Mouse (Mus musculus) gonadal fat pad, adult 2 months (tissue): ENCODE data around the gene Klrk1. TPM values are rescaled to one million over a fixed set of nuclear protein-coding genes. Genes with fewer than 3 reads are reported as not detected.
"Not testable (repeated sequence)": the region's sequence is repeated elsewhere in the genome, so short reads cannot be mapped to it uniquely, and the experiment has no call there.

Source experiments
- DNase-seq: peaks from one replicate; pipeline ENCODE4 v3.0.0-alpha.2; 2012; ENCODE audit warnings: low read depth
- polyA plus RNA-seq: library from polyadenylated mRNA; depleted of rRNA; stranded (reverse); fragments of >200 nt; gene quantifications from 2 replicates; pipeline ENCODE4 v1.2.3, GENCODE M21; 2012; rRNA removed

Gene Klrk1
- polyA plus RNA-seq, result 0.47 and 0.58 TPM in 2 replicates

DNA sequence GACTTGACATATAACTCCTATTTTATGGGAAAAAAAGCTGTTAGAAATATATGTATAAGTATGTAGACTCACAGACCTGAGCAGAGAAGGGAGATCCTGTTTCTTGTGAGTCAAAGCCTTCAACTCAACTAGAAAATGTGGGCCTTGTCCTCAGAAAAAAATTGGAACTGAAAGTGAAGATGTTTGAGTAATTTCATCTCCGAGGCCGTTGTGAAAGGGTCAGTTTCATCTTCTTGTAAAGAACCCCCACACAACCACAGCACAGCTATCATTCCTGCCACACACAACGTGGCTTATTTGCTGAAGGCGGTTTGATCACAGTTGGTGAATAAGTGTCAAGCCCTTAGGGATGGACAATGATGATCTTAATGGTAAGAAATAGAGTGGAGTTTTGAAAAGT is at the start of gene Klrk1:
Klrk1 (minus strand) TSS at position 130 of the 400 bp plus-strand sequence.
- no peak for DNase-seq

DNA sequence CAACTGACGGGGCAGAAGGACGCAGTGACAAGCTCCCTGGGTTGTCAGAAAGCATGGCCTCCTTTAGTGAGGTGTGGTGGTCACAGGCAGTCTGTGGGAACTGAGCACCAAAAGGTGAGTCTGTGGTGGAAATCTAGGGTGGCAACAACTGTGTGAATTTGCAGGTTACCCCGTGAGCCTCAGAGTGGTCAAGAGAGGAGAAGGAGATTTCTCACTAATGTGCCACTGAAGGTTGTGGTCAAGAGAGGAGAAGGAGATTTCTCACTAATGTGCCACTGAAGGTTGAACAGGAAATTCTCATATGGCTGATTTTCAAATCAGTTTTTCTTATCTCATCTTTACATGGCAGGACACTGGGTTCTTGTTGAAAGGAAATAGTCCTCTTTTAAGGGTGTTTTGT is 37.6 kb upstream of the Klrk1 start:
- not testable (repeated sequence) for DNase-seq

DNA sequence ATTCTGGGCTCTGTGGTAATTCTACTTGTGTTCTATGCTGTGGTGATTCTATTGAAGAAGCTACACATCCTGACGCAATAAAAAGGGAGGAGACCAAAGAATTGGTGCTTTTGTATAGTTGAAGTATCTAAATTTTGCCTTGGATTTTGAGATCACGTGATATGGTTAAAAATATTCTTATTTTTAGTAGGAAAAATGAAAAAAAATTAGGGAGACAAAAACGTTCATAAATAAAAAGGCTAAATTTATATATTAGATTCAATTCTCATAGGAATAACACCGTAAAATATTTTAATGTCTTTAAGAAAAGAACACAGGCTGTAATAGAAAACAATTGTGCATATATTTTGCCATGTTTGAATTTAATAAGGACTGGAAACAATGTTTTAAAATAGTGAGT is 36.9 kb upstream of the Klrk1 start, which contains the start of gene Klrc2:
Klrc2 (minus strand) TSS at position 101 of the 400 bp plus-strand sequence.
- DNase-seq, result not testable (repeated sequence)

DNA sequence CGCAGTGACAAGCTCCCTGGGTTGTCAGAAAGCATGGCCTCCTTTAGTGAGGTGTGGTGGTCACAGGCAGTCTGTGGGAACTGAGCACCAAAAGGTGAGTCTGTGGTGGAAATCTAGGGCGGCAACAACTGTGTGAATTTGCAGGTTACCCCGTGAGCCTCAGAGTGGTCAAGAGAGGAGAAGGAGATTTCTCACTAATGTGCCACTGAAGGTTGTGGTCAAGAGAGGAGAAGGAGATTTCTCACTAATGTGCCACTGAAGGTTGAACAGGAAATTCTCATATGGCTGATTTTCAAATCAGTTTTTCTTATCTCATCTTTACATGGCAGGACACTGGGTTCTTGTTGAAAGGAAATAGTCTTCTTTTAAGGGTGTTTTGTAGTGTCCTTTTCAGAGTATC is 20.4 kb upstream of the Klrk1 start:
- DNase-seq, result not testable (repeated sequence)

DNA sequence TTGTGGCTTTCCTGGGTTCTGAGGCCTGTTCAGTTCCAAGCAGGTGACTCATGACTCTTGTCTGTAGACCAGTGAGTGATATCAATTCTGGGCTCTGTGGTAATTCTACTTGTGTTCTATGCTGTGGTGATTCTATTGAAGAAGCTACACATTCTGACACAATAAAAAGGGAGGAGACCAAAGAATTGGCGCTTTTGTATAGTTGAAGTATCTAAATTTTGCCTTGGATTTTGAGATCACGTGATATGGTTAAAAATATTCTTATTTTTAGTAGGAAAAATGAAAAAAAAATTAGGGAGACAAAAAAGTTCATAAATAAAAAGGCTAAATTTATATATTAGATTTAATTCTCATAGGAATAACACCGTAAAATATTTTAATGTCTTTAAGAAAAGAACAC is 19.6 kb upstream of the Klrk1 start, which contains the start of gene Klrc3:
Klrc3 (minus strand) TSS at position 101 of the 400 bp plus-strand sequence.
- DNase-seq, result not testable (repeated sequence)

DNA sequence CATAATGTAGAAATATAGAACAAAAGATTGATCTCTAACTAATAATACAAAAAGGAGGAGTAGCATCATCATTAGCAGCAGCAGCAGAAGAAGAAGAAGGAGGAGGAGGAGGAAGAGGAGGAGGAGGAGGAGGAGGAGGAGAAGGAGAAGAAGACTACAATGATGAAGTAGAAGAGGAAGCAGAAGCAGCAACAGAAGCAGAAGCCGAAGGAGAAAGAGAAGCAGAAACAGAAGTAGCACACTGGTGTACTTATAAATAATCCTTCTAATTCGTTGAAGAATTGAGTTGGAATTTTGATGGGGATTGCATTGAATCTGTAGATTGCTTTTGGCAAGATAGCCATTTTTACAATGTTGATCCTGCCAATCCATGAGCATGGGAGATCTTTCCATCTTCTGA is 7.4 kb upstream of the Klrk1 start:
- not testable (repeated sequence) for DNase-seq

DNA sequence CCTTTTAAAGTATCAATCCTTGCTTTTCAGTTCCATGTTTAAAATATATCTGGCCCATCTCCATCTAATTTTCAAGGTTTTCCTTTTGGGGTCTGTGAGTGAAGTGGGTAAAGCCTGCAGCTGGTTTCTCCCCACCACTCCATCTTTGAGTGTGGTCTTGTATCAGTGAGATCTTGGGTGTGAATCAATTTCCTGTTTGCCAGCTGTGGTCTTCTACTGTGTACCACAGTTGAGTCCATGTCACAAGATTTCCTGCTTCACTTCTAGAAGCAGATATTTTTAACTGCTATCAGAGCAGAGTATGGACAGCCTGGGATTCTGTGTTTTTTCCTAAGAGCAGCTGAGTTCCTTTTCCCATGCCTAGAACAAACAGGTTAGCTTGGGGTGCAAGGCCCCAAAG is 15.3 kb downstream of the Klrk1 start:
- DNase-seq, result no peak

DNA sequence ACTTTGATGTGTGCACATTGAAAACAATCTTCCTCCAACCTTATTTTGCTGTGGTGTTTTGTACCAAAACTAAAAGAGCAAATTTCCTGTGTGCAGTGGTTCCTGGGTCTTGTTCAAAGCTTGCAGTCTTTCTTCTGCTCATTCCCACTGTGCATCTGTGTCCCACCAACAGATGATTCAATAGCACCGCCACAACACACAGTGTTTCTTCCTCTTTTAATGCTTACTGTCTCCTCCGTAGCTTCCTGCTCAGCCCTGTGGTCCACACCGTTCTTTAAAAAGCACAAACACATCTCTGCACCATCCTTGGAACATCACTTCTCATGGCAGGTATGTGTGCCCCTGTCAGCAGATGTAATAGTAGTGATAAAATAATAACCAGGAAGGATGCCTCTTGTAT is 32.2 kb downstream of the Klrk1 start, which contains the start of gene Klrd1:
Klrd1 (plus strand) TSS at position 275 of the 400 bp plus-strand sequence.
- DNase-seq, result no peak

DNA sequence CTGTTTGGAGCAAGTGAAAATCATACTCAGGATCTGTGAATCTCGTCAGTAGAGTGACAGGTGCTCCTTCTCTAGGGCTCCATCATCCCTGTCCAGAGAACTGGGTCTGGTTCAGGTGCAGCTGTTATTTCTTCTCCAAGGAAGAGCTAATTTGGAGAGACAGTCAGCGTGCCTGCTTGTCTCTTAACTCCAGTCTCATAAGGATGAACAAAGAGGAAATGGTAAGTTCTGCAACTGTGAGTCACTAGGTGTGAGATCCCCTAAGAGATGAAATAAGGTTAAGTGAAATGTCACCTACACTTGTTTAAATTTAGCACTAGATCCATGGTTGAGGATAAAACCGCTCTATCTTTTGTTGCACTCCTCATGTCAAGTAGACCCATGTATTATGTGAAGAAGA is 40.6 kb downstream of the Klrk1 start:
- no peak for DNase-seq

DNA sequence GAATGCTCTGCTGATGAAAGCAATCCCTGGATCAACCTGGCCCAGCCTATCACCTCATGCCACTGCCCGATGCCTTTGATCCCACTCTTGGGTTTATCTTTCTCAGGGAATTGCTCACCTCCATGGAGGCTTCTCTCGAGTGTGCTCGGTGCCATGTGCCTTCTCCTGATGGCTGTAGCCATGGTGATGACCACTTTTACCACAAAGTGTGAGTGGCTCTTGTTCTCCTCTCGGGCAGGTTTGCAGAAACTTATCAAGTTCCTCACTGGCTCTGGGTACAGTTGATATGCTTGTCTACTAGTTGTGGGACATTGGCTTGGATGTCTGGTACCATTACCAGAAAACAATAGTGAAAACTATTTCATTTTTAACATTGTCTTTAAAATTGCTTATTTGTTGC is 41.8 kb downstream of the Klrk1 start:
- no peak for DNase-seq

DNA sequence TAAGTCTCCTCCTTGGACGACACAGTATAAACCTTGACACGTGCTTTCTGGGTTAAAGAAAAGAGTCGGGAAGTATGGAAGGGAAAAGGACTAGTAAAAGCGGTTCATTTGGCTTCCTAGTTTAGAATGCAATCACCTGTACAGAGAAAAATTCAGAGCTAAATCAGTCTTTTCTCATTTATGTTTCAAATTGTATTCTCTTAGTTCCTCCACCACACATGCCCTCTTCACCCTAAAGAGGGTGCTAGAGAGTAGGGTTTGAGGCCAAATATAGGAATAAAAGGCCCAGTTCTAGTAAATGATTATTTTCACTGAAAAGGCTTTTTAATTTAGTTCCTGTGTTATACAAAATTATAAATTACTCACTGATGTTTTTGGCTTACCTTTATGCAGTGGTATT is 42.4 kb downstream of the Klrk1 start:
- DNase-seq, result no peak

DNA sequence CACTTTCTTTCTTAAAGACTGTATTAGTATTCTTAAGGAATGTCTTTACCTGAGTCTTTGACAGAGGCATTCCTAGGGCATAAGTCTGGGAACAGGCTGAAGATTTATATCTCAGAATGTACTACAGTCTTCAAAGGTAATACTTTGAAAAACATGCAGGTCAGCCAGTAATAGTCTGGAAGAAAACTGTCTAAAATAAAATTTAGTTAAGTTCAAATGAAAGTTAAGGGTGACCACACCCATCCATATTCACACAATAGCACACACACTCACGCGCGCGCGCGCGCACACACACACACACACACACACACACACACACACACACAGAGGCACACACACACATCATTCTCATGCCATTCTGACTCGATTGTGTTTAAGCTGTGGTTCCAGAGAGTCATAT is 46.1 kb downstream of the Klrk1 start, which contains the start of gene Klre1:
Klre1 (plus strand) TSS at position 301 of the 400 bp plus-strand sequence.
- no peak for DNase-seq

DNA sequence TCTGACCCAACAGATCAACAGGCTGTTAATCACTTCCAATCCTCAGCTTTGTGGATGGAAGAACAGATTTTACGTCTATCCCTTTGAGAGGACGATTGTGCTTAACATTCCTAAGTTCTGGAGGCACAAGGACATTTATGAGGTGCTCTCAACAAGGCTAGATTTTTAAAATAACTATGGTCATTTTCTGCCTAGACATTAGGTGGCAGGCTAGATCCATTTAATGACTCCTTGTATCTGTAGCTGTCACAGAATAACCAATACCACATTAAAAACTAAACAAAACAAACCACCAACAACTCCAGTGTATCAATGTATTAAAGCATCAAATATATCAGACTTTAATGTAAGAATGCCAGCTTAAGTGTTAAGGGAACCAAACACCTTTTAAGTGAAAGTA is 48.3 kb downstream of the Klrk1 start:
- no peak for DNase-seq

DNA sequence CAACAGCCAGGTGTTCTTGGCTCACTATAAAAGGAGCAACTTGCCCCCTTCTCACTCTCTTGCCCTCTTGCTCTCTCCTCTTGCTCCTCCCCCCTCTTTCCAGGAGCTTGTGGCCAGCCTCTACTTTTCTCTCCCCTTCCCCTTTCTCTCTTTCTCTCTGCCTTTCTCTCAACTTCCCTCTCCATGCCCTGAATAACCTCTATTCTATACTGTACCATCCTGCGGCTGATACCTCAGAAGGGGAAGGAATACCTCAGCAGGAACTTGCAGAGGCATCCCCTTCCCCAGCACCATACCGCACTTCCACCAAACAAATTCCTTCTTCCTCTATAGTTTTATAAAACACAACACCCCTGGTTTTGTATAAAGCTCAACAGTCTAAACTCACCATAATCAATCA is 58.4 kb downstream of the Klrk1 start:
- DNase-seq, result no peak

Other genes with a start within 250 kb of the Klrk1 start
- gene Clec12b, start 238.0 kb downstream of the Klrk1 start, polyA plus RNA-seq, result 0.09 and 0.20 TPM in 2 replicates
- gene Clec1b, start 226.6 kb downstream of the Klrk1 start, polyA plus RNA-seq, result not detected in 2 replicates
- gene Clec9a, start 215.0 kb downstream of the Klrk1 start, polyA plus RNA-seq, result 0.78 and 0.98 TPM in 2 replicates
- 1.2 and 2.3 TPM in 2 replicates for gene Clec1a, start 171.9 kb downstream of the Klrk1 start, polyA plus RNA-seq
- 0.15 and 0.16 TPM in 2 replicates for gene Olr1, start 116.7 kb downstream of the Klrk1 start, polyA plus RNA-seq
- gene Tmem52b, start 111.3 kb downstream of the Klrk1 start, polyA plus RNA-seq, result 0.07 and 0.33 TPM in 2 replicates
- 103 and 116 TPM in 2 replicates for gene Gabarapl1, start 90.7 kb downstream of the Klrk1 start, polyA plus RNA-seq
- gene Klre1, start 46.0 kb downstream of the Klrk1 start, polyA plus RNA-seq, result 0.18 and 0.20 TPM in 2 replicates
- gene Klrd1, start 32.1 kb downstream of the Klrk1 start, polyA plus RNA-seq, result 0.16 and 0.37 TPM in 2 replicates
- 0.34 TPM in 1 of 2 replicates, not detected in the other for gene Klrc3, start 19.5 kb upstream of the Klrk1 start, polyA plus RNA-seq
- gene Klrc2, start 36.8 kb upstream of the Klrk1 start, polyA plus RNA-seq, result 0.16 TPM in 1 of 2 replicates, not detected in the other
- 0.43 and 0.55 TPM in 2 replicates for gene Klrc1, start 55.1 kb upstream of the Klrk1 start, polyA plus RNA-seq
- 0.15 TPM in 1 of 2 replicates, not detected in the other for gene Klri1, start 93.3 kb upstream of the Klrk1 start, polyA plus RNA-seq
- gene Klri2, start 116.6 kb upstream of the Klrk1 start, polyA plus RNA-seq, result 0.08 TPM in 1 of 2 replicates, not detected in the other
- gene Gm156, start 160.4 kb upstream of the Klrk1 start, polyA plus RNA-seq, result not detected in 2 replicates
- gene Gm17631, start 238.8 kb upstream of the Klrk1 start, polyA plus RNA-seq, result not detected in 2 replicates